Mouse (Mus musculus): ENCODE measurements around the gene Dpp4.

Dpp4 gene

DNA sequence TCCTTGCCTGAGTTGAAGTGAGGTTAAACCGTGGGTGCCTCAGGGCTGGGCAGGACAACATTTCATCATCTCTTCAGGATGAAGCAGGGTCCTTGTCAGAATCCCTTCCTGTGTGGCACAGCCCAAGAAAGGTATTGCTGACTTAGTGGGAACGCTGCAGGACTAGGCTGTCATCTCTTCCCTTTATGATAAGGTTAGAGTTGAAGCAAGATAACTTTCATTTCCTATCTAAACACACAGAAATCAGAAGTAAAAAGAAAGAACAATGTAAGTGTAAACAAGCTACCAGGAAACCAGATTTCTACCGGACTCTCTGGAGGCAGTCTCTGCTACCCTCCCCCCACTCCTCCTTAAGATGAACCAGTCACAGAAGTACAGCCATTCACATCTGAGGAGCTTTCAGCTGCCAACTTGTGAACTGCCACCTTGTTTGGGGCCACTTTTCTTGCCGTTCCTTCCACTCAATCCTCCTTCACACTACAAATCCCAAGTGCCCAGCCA, 3.3 kb downstream of the Dpp4 start:
- DNase-seq (ENCODE audit: low read depth, low spot score) = no peak

DNA sequence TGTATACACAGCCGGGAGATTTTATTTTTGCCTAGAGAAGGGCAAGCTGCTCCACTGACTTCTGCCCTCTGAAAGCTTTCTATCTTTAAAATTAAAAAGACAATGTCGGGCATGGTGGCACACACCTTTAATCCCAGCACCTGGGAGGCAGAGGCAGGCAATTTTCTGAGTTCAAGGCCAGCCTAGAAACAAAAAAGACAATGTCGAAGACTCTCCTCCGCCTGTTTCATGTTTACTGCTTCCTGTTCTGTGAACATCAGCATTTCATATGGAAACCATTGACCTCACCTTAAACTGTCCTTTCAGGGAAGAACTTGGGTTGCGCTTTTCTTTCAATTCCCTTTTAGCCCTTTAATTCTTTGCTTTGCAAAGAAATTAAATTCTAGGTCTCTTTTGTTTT, 3.8 kb downstream of the Dpp4 start:
- DNase-seq (ENCODE audit: low read depth, low spot score) = no peak

DNA sequence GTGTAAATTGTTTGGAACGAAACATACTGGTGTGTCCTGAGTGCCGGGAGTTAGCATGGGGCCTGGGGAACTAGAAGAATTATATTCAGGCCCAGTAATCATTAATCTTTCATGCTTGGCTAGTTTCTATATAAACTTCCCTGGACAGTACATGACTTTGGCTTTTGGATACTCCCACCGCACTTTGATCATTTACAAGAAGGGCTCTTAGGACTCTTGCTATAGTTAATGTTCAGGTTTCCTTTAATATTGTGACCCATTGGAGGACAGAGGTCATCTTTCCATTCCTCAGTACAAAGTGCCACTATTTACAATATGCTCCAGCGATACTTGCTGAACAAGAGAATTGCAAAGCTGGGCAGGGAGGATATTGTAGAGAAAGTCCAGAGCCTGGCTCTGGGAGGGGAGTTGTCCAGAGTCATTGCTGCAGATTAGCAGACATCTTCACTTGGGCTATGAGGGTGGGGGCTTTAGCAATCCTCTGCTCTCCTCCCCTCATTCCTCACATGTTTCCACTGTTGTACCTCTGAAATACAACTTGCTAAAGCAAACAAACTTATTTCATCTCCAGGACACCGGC, 8.4 kb downstream of the Dpp4 start:
- DNase-seq (ENCODE audit: low read depth, low spot score) = no peak

DNA sequence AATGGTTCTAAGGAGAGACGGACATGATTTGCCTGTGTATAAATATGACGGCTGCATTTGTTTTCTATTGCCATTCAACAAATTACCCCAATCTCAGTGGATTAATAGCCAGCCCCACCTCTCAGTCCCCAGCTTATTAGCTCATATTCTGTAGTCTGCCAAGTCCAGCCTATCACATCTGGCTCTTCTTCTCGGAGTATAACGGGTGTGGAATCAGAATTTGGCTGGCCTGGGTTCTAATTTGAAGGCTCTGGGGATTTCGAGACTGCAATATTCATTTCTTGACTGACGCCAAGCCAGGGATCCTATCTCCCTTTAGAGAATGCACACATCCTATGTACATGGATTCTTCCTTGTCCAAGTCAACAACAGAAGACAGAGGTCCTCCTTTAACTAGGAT, 11.0 kb downstream of the Dpp4 start:
- no peak for DNase-seq (ENCODE audit: low read depth, low spot score)

DNA sequence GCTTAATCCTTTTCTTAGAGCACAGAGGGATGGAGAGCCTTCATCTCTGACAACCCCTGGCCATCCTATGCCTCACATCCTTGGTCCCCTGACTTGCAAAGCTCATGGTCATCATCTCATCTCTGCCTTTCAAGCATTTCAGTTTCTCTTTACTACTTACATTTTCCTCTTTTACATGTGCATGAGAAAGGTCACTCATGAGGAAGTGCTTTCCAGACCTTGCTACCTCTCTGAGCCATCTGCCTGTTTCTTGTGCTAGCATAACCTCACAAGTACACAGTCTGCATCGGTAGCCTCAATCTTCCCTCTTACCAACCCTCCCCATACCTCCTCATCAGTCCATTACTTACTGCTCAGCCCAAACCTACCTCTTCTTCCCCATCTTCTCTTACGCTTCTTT, 12.2 kb downstream of the Dpp4 start:
- no peak for DNase-seq (ENCODE audit: low read depth, low spot score)

DNA sequence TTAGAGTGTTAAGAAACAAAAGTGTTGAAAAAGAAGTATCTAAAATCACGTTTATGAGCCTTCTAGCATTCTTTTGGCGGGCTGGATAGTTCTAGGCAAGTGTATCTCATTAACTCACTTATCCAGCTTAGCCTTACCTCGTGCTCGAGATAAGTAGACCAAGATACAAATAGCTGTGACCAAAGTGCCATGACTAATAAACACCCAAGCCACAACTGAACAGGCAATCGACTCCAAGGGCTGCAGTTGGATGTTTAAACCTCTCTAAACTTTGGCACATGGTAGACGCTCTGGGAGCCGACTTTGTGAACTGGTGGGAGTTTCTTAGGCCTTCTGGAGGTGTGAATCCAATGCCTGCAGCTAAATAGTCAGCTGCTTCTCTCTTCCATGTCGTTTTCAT, 12.7 kb downstream of the Dpp4 start:
- DNase-seq (ENCODE audit: low read depth, low spot score) = no peak

DNA sequence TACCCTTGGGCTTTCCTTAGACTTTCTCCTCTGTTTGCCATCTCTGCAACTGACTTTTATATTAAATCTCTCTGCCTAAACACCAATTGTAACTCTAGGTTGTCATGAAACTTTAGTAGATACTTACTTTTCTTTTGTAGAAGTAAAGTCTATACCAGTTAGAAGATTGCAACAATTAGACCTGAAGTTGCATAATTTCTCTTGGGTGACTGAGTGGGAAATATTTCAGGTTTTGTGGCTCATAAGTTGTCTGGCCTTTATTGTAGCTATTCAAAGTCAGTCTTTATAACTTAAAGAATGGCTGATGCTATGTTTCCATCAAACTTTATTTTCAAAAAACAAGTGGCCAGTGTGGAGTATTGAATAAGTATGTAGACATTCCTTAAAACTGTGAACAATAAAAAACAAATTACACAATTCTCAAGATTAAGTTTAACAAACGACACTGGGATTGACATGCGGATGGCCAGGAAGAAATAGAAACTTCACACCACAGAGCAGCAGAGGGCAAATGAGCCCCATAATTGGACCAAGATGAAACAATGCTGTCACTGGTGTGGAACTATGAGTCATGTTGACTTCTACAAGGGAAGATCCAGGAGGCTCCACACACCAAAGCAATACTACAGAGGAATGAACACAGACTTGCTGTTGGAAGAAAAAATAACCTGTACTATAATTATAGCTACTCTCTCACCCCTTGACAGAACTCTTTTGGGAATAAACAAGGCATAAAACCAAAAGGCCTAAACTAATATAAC, 13.7 kb downstream of the Dpp4 start:
- DNase-seq (ENCODE audit: low read depth, low spot score) = no peak

DNA sequence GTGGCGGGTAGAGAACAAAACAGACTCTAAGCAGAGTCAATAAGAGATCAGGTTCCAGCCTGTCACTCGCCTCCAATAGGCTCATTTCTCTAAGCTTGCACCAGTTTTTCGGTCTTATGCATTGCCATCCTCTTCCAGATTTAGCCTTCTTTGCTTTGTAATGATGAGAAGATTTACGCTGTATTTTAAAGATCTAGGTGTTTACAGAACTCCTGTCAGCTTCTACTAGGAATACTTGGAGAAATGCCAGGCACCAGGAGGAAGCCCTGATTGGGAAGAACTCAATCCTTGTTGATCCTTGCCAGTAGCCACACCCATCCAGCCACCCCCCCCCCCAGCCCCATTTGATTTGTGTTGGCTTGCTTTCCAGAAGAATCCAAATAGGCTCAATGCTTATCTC, 14.4 kb downstream of the Dpp4 start:
- no peak for DNase-seq (ENCODE audit: low read depth, low spot score)

DNA sequence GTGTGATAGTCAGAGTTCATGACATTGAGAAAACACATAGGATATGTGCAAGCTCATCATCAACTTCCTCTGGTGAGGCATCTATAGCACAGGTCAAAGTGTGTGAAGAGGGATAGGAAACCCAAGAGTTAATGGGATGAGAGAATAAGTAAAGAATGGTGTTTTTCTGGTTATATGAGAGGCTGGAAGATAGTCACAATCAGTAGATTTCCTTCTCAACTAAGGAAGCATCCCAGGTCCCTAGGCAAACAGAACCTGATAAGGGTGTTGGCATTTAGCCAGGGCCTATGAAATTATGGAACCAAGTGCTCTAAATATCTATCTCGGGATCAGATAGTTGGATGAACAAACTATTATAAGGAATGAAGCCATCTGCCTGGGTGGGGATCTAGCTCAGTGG, 15.2 kb downstream of the Dpp4 start:
- DNase-seq (ENCODE audit: low read depth, low spot score) = no peak

DNA sequence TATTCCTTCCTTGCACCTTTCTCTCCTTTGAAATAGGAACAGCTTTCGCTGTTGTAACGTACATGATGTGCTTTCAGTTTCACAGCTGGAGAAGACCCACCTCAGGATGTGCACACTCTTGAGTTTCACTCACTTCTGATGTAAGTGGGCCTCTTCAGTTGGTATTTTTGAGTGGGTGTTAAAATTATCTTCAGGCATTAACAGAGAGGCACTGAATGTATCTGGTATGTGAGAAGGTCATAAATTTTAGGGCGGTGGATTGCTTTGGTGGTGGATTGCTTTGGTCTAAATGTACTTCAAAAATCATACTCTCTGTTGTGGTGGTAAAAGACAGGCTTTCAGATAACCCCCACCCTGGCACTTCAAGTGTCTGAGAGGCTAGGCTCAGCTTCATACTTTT, 17.2 kb downstream of the Dpp4 start:
- DNase-seq (ENCODE audit: low read depth, low spot score) = no peak

DNA sequence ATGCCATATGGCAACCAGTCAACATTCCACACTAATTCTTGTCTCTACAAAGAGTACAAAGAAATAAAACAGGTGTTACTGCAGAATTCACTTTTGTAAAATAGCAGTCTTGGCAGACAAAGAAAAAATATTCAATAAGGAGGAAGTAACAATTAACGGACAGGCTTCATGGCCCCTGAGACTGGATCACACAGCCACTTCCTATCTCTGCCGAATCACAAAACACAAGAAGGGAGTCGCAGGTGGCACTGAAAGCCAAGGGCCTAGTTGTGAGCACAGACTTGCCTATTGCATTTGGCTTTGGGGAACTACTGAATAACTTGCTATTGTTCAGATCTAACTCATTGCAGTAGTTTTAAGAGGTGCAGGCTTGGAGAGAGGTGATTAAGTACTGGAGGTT, 19.9 kb downstream of the Dpp4 start:
- DNase-seq (ENCODE audit: low read depth, low spot score) = no peak

DNA sequence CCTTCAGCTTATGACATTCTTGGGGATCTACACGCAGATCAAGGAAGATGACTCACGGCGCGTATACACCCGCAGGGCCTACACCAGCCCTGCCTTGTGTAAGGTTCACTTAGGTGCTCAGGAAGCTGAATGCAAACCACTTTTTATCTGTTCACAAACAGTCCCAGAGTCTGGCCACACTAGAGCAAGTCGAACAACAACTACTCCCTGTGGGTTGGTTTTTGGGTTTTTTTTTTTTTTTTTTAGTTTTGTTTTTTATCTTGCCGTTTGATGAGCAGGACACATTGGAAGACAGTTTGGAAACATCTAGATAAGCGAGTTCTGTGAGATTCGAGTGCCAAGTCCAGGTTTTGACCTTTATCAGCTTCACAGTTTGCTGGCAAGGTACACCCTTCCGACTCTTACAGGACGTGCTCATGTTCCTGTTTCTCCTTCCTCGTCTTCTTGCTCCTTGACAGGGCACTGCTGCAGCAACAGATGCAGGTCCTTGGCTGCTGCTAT, 21.0 kb downstream of the Dpp4 start:
- no peak for DNase-seq (ENCODE audit: low read depth, low spot score)

DNA sequence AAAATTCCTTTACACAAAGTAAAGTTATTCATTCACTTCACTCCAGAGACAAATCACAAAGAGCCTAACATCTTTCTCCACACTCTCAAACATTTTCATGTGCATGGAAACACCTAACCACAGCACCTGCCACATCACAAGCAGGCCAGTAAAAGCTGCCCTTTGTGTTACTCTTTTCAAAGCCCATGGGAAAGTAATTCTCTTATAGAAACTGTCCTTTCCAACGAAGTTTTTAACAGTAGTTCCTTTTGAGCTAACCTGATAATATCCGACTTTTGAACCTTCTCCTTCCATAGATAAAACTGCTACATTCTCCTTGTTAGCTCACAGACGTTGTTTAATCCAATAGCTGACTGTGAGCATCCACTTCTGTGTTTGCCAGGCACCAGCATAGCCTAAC, 21.7 kb downstream of the Dpp4 start:
- DNase-seq (ENCODE audit: low read depth, low spot score) = no peak

DNA sequence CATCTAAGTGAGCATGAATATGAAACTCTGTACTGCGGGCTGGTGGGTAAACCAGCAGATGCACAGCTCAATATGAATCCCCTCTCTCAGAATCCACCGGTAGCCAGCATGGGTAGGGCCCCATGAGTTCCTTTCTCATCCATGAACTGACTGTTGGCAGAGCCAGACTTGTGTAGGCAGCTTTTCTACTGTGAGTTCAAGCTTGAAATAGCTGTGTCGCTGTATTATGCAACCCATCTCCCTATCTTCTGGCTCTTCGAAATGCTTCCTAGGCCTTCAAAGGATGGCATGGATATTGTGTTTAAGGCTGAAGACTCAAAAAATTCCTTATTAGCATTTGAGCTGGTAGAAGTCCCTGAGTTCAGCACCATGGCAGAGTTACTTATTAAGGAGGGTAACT, 23.2 kb downstream of the Dpp4 start:
- DNase-seq (ENCODE audit: low read depth, low spot score) = no peak

DNA sequence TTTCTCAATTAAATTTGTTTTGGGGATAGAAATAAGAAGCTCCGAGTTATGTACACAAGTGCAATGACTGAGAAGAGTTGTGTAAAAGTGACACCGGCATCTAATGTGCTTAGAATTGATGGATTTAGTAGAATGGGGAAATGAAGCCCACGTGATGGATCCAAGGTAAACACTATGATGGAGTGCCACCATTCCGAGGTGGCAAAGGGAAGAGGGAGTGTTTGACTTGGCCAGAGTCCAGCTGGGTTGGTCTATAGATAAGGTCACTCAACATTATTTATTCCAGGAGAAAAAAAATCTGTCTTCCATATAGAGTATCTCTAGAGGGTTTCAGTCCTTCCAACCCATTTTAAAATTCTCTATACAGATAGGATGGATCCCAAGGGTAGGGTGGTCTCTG, 28.8 kb downstream of the Dpp4 start:
- DNase-seq (ENCODE audit: low read depth, low spot score) = no peak

DNA sequence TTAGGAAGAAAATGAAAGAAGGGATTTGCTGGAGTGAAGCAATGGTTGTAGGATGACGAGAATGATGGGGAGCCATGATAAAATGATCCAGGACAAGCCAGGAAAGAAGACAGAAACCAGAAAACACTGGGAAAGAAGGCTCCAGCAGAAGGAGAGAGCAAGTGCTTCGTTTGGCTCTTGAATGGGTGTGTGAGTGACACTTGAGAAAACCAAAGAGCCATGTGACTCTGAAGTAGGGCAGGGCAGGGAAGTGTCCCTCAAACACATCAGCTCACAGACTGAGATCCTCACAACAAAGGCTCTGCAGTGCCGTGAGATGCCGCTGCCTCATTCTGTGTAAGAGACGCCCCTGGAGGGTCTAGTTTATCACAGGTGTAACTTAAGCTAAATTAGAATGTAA, 29.6 kb downstream of the Dpp4 start:
- no peak for DNase-seq (ENCODE audit: low read depth, low spot score)

DNA sequence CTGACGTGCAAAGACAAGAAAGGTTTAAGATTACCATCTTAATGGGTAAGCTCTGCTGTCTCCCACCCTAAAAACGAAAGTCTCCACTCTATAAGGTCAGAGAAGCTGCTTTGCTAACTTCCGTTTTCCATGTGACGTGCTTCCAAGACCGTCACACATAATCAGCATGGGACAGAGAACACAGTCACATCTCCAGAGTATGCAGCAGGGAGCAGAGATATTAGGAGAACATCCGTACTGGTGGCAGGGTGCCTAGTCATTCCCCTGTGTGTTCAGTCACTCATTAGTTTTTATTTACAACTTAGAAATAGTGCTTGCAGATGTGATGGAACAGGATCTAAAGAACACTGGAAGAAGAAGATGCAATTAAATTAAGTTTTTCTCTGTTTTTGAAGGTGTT, 30.3 kb downstream of the Dpp4 start:
- no peak for DNase-seq (ENCODE audit: low read depth, low spot score)

DNA sequence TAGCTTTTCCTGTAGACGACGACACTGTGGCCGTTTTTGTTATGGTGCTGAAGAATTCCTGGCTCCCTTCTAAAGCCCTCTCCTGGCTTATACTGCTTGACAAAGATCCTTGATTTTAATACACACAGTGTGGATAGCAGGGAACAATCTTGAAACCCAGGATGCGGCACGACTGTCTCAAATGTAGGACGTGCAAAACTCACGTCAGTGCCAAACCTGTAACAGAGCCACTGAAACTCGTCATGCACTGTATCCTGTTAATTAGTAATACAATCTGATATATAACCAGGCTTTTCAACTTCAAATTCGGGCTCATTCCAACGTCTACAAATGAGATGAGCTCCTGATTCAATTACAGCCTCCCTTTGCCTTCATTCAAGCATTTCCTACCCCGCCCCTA, 38.3 kb downstream of the Dpp4 start:
- DNase-seq (ENCODE audit: low read depth, low spot score) = no peak

DNA sequence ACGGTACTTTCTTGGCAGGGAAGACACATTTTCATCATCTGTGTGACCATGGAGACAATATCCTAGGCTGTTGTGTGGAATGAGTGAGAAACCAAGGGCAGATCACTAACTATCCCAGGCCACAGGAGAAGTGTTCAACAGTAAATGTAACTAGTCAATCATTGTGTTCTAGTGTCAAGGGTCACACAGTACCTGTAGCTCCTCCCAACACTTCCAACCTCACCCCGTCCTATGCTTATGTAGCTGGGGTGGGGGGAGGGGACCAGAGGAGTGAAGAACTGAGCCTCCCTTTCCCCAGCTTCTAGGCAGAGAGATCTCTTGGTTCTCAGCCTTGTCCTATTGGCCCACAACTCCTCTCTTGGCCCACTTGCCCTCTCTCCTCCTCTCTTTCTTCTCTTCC, 42.0 kb downstream of the Dpp4 start:
- no peak for DNase-seq (ENCODE audit: low read depth, low spot score)

DNA sequence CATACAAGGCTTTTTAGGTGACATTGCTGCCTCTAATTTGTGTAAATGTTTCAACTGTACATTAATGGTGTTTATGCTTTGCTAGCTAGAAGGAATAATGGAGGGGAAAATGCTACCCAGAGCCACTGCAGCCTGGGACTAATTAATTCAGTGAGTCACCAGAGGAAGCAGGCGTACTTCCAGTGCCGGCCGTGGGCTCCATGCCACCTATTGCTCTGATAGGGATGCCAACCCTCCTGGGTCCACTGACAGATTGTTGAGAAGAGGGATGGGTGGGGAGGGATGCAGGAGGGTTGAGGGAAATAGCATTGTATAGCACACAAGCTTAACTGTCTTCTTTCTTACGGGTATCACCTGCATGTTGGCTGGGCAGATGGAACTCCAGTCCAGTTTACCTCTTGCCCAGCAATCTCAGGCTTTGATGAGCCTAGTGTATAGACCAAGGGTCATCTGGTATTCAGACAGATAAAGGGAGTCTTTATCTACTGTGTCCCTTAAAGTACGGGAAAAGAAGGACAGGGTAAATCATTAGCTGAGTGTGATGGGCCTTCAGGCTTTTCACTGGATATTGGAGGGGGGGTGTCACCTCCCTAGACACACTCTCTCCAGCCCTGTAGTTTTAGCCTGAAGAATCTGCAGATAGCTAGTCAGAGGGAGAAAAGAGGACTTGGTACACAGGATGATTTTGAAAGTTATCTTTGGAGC, 43.5 kb downstream of the Dpp4 start:
- DNase-seq (ENCODE audit: low read depth, low spot score) = no peak

DNA sequence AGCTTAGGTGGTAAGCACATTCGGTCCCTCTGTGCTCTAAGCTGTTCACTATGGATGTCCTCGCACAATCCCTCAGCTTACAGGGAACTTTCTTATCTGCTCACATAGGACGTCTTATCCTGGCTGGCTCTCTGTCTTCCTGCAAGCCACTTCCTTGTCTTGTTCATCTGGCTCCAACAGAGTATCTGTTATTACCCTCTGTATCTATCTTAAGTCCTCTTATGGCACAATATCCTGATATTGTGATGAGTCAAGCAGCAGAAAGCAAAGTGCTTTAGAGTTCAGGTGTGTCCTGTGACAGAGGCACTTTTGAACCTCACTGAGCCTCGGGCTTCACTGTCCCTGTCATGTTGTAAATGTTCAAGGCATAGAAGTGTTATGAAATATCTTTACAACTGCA, 48.4 kb downstream of the Dpp4 start:
- no peak for DNase-seq (ENCODE audit: low read depth, low spot score)

DNA sequence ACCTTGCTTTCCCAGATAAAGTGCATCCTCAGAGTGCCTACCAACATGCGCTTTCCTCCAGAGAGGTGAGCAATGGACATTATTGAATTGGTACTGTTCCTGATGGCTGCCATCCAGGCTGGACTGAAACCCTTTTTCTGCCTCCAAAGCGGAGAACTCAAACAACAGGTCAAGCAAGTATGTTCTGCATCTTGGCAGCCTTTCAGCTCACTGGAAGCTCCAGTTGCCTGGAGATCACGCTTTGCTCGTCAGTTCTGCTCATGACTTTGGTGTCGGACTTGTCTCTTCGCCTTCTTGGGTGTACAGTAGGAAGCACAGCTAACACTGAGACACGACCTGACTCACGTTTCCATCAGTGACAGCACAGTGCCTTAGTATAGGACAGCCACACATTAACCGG, 49.8 kb downstream of the Dpp4 start:
- DNase-seq (ENCODE audit: low read depth, low spot score) = no peak

DNA sequence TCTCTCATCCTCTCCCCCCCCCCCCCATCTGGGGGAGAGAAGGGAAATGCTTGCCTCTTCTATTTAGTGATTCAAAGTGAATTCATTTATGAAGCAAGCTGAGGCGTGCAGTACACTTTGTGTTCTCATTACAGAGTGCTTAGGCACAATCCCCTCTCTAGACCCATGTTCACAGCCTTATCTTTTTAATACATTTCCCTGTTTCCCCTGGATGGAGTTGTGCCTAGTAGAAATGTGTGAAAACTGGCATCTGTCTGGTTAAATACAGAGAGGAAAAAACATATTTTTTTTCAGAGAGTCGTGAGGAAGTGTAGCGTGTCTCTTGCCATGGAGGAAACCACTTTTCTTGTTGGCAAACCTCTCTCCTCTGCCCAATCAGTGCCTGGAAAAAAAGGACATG, 50.5 kb downstream of the Dpp4 start:
- no peak for DNase-seq (ENCODE audit: low read depth, low spot score)

Data from retina, postnatal 7 days (tissue).